Mouse (Mus musculus): ENCODE measurements around the gene Cpz. TPM values are rescaled to one million over a fixed set of nuclear protein-coding genes. Genes with fewer than 3 reads are reported as not detected.

Cpz gene
- polyA plus RNA-seq, 1 experiment from 2014 or later = 2.1 TPM

DNA sequence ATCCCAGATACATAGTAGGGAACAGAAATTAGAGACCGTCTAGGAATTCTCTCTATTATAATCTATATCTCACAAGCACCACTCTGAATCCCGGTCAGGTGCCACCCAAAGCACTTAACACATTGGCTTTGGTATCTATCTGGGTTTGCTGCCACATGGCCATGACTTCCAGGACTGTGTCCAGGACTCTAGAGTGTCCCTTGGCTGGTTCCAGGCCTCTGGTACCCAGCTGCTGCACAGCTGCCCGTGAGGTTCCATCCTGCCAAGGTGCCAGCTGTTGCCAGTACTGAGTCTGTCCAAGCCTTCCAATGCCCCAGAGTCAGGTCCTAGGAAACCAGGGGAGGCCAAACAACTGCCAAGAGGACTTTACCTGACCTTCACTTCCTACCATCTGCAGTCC is 12.5 kb upstream of the Cpz start:
- peaks cover 7% of the 10 kb centered on the region; the same call in 1 of the 2 replicates for H3K4me1 ChIP-seq (ENCODE audit: control insufficient read depth, insufficient read depth, low read length)
- ATAC-seq (ENCODE audit: low FRiP score, low TSS enrichment) = no peak
- H3K4me2 ChIP-seq (replicated peaks; ENCODE audit: low read depth, low read length) = no peak overlapping the region
- H3K36me3 ChIP-seq (ENCODE audit: control insufficient read depth, insufficient read depth, low read length) = no peaks in the 10 kb centered on the region
- no peaks in the 10 kb centered on the region for H3K9me3 ChIP-seq (ENCODE audit: control insufficient read depth, low read length)
- no peak overlapping the region for H3K9ac ChIP-seq (ENCODE audit: low read depth, low read length)
- H3K27me3 ChIP-seq (ENCODE audit: control insufficient read depth, insufficient read depth, low read length) = no peaks in the 10 kb centered on the region
- no peak overlapping the region for H3K27ac ChIP-seq (ENCODE audit: low read depth, low read length)
- no peak overlapping the region for H3K4me3 ChIP-seq (ENCODE audit: low read length)
- WGBS = 91% methylated on average over 3 of the region's 3 CpGs

- Histone ChIP-seq H3K4me3 (ENCODE audit: low read length) (no peak overlapping the region), H3K4me2 (replicated peaks; ENCODE audit: low read depth, low read length) (no peak overlapping the region), H3K4me1 (ENCODE audit: control insufficient read depth, insufficient read depth, low read length) (peaks cover 7% of the 10 kb centered on the region; the same call in 1 of the 2 replicates), H3K27me3 (ENCODE audit: control insufficient read depth, insufficient read depth, low read length) (no peaks in the 10 kb centered on the region), H3K36me3 (ENCODE audit: control insufficient read depth, insufficient read depth, low read length) (no peaks in the 10 kb centered on the region), H3K9me3 (ENCODE audit: control insufficient read depth, low read length) (no peaks in the 10 kb centered on the region), H3K9ac (ENCODE audit: low read depth, low read length) (no peak overlapping the region), H3K27ac (ENCODE audit: low read depth, low read length) (no peak overlapping the region)
- no peak for ATAC-seq (ENCODE audit: low FRiP score, low TSS enrichment)
- 57% methylated on average over 1 of the region's 1 CpGs for WGBS
These were observed 12.0 kb upstream of the Cpz start for GRCm38 (mm10) chr5:35537474-35537873.

GRCm38 (mm10) chr5:35536271-35536670 is 10.8 kb upstream of the Cpz start:
- Histone ChIP-seq H3K4me2 (replicated peaks; ENCODE audit: low read depth, low read length) (no peak overlapping the region), H3K4me1 (ENCODE audit: control insufficient read depth, insufficient read depth, low read length) (peaks cover 7% of the 10 kb centered on the region; the same call in 1 of the 2 replicates), H3K36me3 (ENCODE audit: control insufficient read depth, insufficient read depth, low read length) (no peaks in the 10 kb centered on the region), H3K9ac (ENCODE audit: low read depth, low read length) (no peak overlapping the region), H3K9me3 (ENCODE audit: control insufficient read depth, low read length) (no peaks in the 10 kb centered on the region), H3K27ac (ENCODE audit: low read depth, low read length) (no peak overlapping the region), H3K4me3 (ENCODE audit: low read length) (no peak overlapping the region), H3K27me3 (ENCODE audit: control insufficient read depth, insufficient read depth, low read length) (no peaks in the 10 kb centered on the region)
- 68% methylated on average over 3 of the region's 3 CpGs for WGBS
- no peak for ATAC-seq (ENCODE audit: low FRiP score, low TSS enrichment)

GRCm38 (mm10) chr5:35531586-35531985 is 6.1 kb upstream of the Cpz start:
- H3K4me1 ChIP-seq (ENCODE audit: control insufficient read depth, insufficient read depth, low read length) = no peaks in the 10 kb centered on the region
- no peak for ATAC-seq (ENCODE audit: low FRiP score, low TSS enrichment)
- H3K9me3 ChIP-seq (ENCODE audit: control insufficient read depth, low read length) = no peaks in the 10 kb centered on the region
- H3K27ac ChIP-seq (ENCODE audit: low read depth, low read length) = no peak overlapping the region
- no peak overlapping the region for H3K4me3 ChIP-seq (ENCODE audit: low read length)
- WGBS = 19% methylated on average over 10 of the region's 10 CpGs
- H3K36me3 ChIP-seq (ENCODE audit: control insufficient read depth, insufficient read depth, low read length) = no peaks in the 10 kb centered on the region
- no peak overlapping the region for H3K4me2 ChIP-seq (replicated peaks; ENCODE audit: low read depth, low read length)
- no peaks in the 10 kb centered on the region for H3K27me3 ChIP-seq (ENCODE audit: control insufficient read depth, insufficient read depth, low read length)
- no peak overlapping the region for H3K9ac ChIP-seq (ENCODE audit: low read depth, low read length)

GRCm38 (mm10) chr5:35530442-35530841 is 4.9 kb upstream of the Cpz start:
- Histone ChIP-seq H3K9ac (ENCODE audit: low read depth, low read length) (no peak overlapping the region), H3K36me3 (ENCODE audit: control insufficient read depth, insufficient read depth, low read length) (no peaks in the 10 kb centered on the region), H3K4me3 (ENCODE audit: low read length) (no peak overlapping the region), H3K4me2 (replicated peaks; ENCODE audit: low read depth, low read length) (no peak overlapping the region), H3K9me3 (ENCODE audit: control insufficient read depth, low read length) (no peaks in the 10 kb centered on the region), H3K27me3 (ENCODE audit: control insufficient read depth, insufficient read depth, low read length) (no peaks in the 10 kb centered on the region; the same call in 1 of the 2 replicates), H3K27ac (ENCODE audit: low read depth, low read length) (no peak overlapping the region), H3K4me1 (ENCODE audit: control insufficient read depth, insufficient read depth, low read length) (peaks cover 9% of the 10 kb centered on the region; the same call in 1 of the 2 replicates)
- ATAC-seq (ENCODE audit: low FRiP score, low TSS enrichment) = no peak
- 14% methylated on average over 4 of the region's 4 CpGs for WGBS

DNA sequence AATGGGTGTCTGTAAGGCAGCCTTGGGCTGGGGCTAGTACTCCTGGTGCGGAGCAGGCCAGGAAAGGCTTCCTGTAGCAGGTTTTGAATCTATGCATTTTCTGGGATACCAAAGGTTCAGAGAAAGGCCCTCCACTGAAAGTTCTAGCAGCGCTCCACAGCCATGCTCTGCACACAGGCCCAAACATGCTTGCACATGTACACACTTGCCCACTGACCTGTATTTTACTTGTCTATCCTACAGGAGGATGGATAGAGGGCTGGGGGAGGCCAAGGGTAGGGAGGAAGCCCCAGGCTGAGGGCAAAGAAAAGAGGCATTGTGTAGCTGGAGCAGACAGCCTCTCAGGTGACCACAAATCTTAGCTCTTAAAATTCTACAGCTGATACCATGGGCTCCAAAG is 1.1 kb downstream of the Cpz start:
- Histone ChIP-seq H3K4me3 (ENCODE audit: low read length) (no peak overlapping the region), H3K27ac (ENCODE audit: low read depth, low read length) (no peak overlapping the region), H3K36me3 (ENCODE audit: control insufficient read depth, insufficient read depth, low read length) (no peaks in the 10 kb centered on the region), H3K4me2 (replicated peaks; ENCODE audit: low read depth, low read length) (no peak overlapping the region; the same call in 1 of the 2 replicates), H3K9me3 (ENCODE audit: control insufficient read depth, low read length) (no peaks in the 10 kb centered on the region), H3K9ac (ENCODE audit: low read depth, low read length) (no peak overlapping the region), H3K27me3 (ENCODE audit: control insufficient read depth, insufficient read depth, low read length) (peaks cover 14% of the 10 kb centered on the region; the same call in 1 of the 2 replicates), H3K4me1 (ENCODE audit: control insufficient read depth, insufficient read depth, low read length) (peaks cover 16% of the 10 kb centered on the region)
- 72% methylated on average over 2 of the region's 2 CpGs for WGBS
- ATAC-seq (ENCODE audit: low FRiP score, low TSS enrichment) = no peak

GRCm38 (mm10) chr5:35523735-35524134 is 1.8 kb downstream of the Cpz start:
- Histone ChIP-seq H3K27me3 (ENCODE audit: control insufficient read depth, insufficient read depth, low read length) (peaks cover 14% of the 10 kb centered on the region; the same call in 1 of the 2 replicates), H3K9ac (ENCODE audit: low read depth, low read length) (no peak overlapping the region), H3K4me2 (replicated peaks; ENCODE audit: low read depth, low read length) (no peak overlapping the region), H3K36me3 (ENCODE audit: control insufficient read depth, insufficient read depth, low read length) (no peaks in the 10 kb centered on the region), H3K4me1 (ENCODE audit: control insufficient read depth, insufficient read depth, low read length) (peaks cover 16% of the 10 kb centered on the region), H3K9me3 (ENCODE audit: control insufficient read depth, low read length) (no peaks in the 10 kb centered on the region), H3K4me3 (ENCODE audit: low read length) (no peak overlapping the region), H3K27ac (ENCODE audit: low read depth, low read length) (no peak overlapping the region)
- WGBS = 2% methylated on average over 5 of the region's 5 CpGs
- 0 out of 2 replicates have a peak, but pooled peaks have one; percentile 30 for ATAC-seq (ENCODE audit: low FRiP score, low TSS enrichment)

DNA sequence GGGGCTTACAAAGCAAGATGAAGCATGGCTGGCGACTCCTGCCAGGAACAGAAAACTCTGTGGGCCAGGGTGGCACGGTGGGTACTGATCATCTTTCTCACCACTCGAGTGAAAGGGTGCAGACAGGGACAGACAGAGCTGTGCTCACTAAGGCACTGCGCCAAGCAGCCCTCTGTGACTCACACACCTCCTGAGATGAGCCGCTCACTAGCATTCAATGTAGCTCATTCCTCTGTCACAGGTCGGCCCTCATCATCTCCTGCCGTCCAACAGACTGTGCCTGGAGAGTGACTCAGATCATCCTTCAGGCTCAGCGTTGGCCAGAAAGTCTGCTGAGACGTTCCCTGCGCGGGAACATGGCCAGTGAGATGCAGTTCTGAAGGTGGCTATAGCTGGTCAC is 8.7 kb downstream of the Cpz start:
- no peak for ATAC-seq (ENCODE audit: low FRiP score, low TSS enrichment)
- Histone ChIP-seq H3K27me3 (ENCODE audit: control insufficient read depth, insufficient read depth, low read length) (0 out of 2 replicates have a peak, but pooled peaks cover 2% of the 10 kb centered on the region), H3K36me3 (ENCODE audit: control insufficient read depth, insufficient read depth, low read length) (no peaks in the 10 kb centered on the region), H3K4me2 (replicated peaks; ENCODE audit: low read depth, low read length) (no peak overlapping the region), H3K9ac (ENCODE audit: low read depth, low read length) (no peak overlapping the region), H3K27ac (ENCODE audit: low read depth, low read length) (no peak overlapping the region), H3K4me3 (ENCODE audit: low read length) (no peak overlapping the region), H3K9me3 (ENCODE audit: control insufficient read depth, low read length) (no peaks in the 10 kb centered on the region), H3K4me1 (ENCODE audit: control insufficient read depth, insufficient read depth, low read length) (no peaks in the 10 kb centered on the region)
- 90% methylated on average over 11 of the region's 11 CpGs for WGBS

DNA sequence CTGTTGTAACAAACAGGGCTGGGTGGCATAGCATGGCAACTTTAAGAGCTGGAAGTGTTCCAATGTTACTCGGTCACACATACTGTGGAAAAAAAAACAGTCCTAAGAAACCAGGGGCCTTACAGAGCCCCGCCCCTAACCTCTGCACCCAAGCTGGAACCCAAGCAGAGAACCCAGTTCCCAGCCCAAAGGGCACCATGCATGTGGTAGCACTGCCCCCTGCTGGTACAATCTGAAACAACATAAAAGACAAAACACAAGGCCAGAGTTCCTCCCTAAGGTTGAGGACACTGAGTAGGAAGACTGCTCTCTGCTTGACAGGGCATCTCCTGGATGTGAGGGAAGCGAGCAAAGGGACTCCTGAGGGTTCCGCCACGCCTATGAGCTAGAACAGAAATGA is 14.9 kb downstream of the Cpz start:
- Histone ChIP-seq H3K36me3 (ENCODE audit: control insufficient read depth, insufficient read depth, low read length) (no peaks in the 10 kb centered on the region), H3K27ac (ENCODE audit: low read depth, low read length) (no peak overlapping the region), H3K4me2 (replicated peaks; ENCODE audit: low read depth, low read length) (no peak overlapping the region), H3K4me3 (ENCODE audit: low read length) (no peak overlapping the region), H3K9ac (ENCODE audit: low read depth, low read length) (no peak overlapping the region), H3K9me3 (ENCODE audit: control insufficient read depth, low read length) (no peaks in the 10 kb centered on the region), H3K27me3 (ENCODE audit: control insufficient read depth, insufficient read depth, low read length) (0 out of 2 replicates have a peak, but pooled peaks cover 4% of the 10 kb centered on the region), H3K4me1 (ENCODE audit: control insufficient read depth, insufficient read depth, low read length) (no peaks in the 10 kb centered on the region)
- 20% methylated on average over 5 of the region's 5 CpGs for WGBS
- no peak for ATAC-seq (ENCODE audit: low FRiP score, low TSS enrichment)

Data from kidney, embryonic 14.5 days (tissue).